Mouse (Mus musculus): ENCODE data around the gene Gm17018. TPM values are rescaled to one million over a fixed set of nuclear protein-coding genes. Genes with fewer than 3 reads are reported as not detected.
"Not testable (repeated sequence)": the region's sequence is repeated elsewhere in the genome, so short reads cannot be mapped to it uniquely, and the experiment has no call there.

Gene Gm17018
- total RNA-seq, 2 experiments from 2014 or later, result 42.4 to 50.2 TPM

DNA sequence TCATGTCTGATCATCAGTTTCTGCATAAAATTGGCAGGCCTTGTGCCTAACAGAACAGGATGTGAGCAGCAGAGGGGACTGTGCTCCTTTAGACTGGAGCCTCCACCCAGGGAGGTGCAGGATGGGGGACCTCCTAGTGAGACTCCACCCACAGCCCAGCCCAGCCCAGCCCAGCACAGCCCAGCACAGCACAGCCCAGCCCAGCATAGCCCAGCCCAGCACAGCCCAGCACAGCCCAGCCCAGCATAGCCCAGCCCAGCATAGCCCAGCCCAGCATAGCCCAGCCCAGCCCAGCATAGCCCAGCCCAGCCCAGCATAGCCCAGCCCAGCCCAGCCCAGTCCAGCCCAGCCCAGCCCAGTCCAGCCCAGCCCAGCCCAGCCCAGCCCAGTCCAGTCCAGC is 12.2 kb upstream of the Gm17018 start:
- ATAC-seq (replicated peaks; ENCODE audit: poor library complexity, severe bottlenecking), result not testable (repeated sequence)

DNA sequence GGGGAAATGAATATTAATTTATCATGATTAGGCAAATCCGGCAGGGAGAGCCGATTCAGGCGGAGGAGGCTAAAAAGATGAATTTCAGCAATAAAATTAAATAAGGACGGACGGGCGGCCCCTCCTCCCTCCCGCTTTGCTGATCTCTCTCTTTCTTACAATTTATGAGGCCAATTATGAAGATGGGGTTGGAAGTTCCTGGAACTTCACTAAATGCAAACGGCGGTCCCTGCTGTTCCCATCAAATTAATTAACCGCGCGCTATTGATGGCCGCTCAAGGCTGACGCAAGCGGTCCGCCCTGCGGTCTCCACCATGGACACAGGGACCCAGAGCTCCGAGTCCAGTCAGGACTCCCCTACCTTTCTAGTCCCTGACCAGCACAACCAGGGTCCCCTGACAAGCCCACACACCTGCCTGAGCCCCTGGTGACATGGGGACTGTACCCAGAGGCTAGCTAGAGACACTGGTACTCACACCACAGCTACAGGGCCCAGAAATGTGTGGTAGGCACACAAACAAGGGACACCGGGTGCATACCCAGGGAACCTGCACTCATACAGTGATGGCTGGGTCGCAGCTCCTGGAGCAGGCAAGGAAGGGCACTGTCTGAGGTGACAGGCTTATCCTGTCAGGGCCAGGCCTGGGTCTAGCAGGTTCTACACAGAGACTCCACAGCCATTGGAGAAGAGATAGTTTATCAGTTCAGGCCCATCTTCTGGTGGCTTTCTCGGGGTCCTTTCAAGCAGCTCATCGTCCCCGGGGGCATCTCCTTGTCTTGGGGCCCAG is 11.1 kb upstream of the Gm17018 start:
- ATAC-seq (replicated peaks; ENCODE audit: poor library complexity, severe bottlenecking), result no peak

DNA sequence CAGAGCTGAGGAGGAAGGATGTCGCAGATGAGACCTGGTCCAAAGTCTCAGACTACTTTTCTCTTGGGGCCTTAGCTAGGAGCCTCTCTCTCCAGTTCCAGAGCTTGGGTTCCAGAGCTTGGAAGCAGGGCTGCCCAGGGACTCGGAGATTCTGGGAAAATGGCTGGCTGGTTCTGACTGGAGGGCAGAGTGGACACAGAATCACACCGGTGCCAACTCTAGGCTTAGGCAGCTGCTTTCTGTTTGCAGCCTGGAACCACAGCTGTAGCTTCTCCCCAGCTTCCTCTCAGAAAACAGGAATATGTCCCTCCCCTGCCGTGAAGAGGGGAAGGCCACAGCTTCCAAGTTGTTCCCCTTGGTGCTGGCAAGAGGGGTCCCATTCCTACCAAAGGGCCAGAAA is 10.5 kb upstream of the Gm17018 start:
- ATAC-seq (replicated peaks; ENCODE audit: poor library complexity, severe bottlenecking), result no peak

DNA sequence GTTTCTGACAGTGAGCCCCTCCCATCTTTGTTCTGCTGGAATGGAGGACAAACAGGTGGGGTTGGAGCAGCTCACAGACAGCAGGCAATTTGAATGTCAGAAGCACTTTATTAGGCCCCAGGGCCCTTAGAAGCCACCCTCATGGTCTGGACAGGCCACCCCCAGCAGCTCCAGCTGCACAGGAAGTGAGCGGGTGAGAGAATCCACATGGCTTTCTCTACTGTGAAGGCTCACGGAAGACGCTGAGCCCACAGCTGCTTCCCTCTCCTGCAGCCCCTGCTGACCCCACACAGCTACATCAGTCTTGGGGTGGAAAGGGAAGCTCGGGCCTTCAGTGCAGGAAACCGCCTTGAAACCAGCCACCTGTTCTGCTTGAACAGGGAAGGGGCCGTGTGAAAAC is 8.2 kb upstream of the Gm17018 start:
- peak; percentile 84 for ATAC-seq (replicated peaks; ENCODE audit: poor library complexity, severe bottlenecking)

GRCm38 (mm10) chr19:45554136-45554535 is 6.3 kb upstream of the Gm17018 start:
- no peak for ATAC-seq (replicated peaks; ENCODE audit: poor library complexity, severe bottlenecking)

DNA sequence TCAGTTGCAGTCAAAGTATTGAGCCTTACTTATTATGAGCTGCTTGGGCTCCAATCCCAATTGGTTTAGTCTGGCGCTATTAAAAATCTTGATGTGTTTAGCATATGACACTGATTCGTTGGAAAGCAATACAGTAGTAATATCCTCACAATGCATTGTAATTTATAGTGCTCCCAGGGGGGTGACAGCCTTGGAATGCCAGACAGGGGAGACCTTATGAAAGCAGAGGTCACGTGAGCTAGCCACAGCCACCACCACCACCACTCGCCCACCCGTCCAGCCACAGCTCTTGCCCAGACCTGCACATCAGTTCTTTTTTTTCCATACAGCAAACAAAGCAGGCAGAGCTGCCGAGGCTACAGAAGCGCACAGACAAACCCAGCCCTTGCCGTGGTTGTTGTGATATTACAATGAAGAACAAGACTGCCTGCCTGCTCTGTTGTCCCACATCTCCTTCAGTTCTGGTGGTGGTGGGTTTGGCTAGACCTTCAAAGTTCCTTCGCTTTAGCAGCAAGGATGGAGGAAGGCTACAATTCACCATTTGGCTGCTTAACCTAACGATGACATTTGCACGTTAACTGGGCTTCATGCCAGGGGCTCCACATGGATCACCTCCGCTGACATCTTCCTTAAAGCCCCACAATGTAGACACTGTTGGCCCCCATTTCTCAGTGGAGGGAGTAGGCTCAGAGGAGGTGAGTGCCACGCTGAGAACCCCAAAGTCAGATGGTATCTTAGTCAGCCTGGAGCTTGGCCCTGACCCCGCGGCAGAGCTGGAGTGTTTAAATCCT is 5.7 kb downstream of the Gm17018 start:
- no peak for ATAC-seq (replicated peaks; ENCODE audit: poor library complexity, severe bottlenecking)

GRCm38 (mm10) chr19:45567367-45567766 is 7.0 kb downstream of the Gm17018 start:
- ATAC-seq (replicated peaks; ENCODE audit: poor library complexity, severe bottlenecking), result no peak

- ATAC-seq (replicated peaks; ENCODE audit: poor library complexity, severe bottlenecking), result no peak
These were observed 12.6 kb downstream of the Gm17018 start for GRCm38 (mm10) chr19:45573033-45573432.

DNA sequence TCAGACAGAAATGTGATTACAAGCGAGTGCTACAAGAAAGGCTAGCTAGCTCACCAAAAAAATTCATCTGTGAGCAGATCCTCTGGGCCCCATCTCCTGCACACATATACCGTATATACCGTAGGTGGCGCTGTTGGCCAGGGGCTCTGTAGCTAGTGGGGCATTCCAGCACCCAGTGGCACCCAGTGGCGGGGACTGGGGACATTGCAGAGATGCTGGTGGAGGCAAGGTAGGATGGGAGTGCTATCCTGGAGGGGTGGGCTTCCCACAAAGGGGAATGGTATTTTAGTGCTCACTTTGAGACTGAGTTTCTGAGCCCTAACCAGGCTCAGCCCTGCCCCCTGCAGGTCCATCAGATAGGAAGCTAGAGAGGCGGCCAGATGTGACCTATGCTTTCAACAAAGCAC is 13.4 kb downstream of the Gm17018 start:
- ATAC-seq (replicated peaks; ENCODE audit: poor library complexity, severe bottlenecking), result peak; percentile 73

DNA sequence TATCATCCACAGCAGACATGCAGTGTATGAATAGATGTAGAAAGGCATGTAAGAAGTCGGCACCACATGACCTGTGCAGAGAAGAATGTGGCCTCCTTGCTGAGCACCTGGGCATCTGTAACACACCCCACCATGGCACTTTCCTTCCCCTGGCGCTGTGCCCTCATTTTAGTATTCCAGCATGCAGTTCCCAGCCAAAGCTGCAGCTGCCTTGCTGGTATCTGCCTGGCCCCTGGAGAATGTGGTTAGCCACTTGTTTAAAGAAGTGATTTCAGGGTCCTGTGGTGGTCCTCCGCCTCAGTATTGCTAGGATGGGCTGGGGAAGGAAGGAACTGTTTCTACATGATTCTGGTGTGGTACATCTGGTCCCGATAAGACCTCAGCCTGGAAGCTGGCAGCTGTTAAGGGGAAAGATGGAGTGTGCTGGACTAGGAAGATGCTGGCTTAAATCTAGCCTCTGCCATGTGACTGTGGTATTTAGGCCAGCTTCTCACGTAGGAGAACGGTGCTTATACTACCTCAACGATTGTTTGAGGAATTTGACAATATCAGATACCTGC is 14.0 kb downstream of the Gm17018 start:
- ATAC-seq (replicated peaks; ENCODE audit: poor library complexity, severe bottlenecking), result 0 out of 2 replicates have a peak, but pooled peaks have one; percentile 16

DNA sequence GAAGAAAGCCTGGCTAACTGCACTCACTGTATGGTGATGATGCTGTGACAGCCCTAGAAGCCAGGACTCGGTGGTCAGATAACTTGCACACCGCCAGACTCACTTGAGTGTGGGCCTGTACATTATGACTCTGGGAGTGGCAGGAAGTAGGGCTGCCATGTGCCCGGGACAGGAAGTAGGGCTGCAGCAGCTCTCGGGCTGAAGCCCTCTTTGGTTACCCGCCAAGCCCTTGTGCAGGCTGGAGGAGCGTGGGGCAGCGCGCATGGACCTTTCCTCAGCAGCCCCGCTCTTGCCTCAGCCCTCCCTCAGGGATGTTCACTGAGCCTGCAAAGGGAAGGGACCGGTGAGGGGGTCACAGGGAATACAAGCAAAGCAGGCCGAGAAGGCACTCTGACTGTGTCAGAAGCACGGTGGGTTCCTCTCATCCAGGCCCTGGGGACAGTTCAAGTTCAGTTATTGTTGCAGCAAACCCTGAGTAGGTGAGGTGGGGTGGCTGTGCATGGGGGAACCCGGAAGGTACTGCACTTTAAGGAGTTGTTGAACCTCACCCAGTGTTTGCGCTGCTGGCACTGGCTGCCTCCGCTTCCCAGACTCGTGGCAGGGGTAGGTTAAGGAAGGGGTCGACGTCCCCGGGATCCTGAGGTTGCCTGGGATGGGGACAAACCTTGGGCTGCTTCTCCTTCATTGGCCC is 14.7 kb downstream of the Gm17018 start:
- ATAC-seq (replicated peaks; ENCODE audit: poor library complexity, severe bottlenecking), result peak; percentile 50

DNA sequence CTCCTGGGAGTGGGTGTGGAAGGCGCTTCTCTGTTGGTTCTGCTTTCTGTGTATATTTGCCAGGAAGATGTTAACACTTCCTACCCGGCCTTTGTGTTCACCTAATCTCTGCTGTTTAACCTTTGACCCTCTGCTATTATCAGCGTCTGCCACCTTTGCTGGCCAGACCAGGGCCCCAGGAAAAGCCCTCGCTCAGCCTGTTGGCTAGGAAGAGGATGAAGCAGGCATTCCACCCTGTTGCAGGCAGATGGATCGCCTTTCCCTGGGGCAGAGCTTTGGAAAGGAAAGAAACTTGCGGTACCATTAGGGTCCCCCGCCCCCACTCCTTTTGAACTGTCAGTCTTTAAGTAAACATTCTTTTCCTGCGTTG is 15.2 kb downstream of the Gm17018 start:
- peak; percentile 35 for ATAC-seq (replicated peaks; ENCODE audit: poor library complexity, severe bottlenecking)

DNA sequence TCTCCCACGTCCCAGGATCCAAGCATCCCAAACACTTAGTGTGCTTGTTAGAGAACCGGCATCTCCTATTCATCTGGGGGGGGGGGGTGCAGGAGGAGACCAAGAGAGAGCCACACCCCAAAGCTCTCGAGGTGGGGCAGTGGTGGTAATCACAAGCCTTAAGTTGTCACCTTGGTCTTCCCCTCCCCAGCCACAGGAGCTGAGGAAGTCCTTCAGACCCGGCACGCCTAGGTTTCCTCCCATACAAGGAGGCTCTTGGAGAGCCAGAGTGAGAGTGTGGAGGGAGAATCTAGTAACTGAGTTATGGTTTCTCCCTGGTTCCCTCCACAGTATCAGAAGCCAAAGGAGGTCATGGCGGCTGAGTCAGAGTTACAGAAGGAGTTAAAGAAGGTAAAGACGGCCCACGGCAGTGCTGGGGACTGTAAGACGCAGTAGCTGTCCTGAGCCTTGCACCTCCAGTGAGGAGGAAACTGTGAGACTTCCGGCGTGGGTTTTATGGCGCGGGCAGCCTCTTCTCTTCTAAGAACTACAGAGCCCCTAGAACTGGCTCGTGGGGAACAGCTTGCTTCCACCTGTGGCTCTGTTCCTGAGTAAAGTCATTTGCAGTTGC is 16.8 kb downstream of the Gm17018 start:
- no peak for ATAC-seq (replicated peaks; ENCODE audit: poor library complexity, severe bottlenecking)

DNA sequence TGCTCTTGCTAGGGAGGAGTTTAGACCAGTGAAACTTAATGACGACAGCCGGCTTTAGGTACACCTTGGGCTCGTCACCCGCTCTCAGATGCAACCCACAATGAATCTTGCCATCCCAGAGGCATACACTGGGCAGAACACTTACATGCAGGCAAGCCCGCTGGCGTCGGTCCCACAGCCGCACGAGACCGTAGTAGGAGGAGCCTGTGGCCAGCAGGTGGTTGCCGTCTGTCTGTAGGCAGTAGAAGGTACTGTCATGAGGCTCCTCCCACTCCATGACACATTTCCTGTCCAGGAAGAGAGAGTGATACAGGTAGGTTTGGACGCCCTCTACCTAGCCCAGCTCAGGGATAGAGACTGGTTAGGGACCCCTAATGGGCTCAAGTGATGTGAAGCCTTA is 18.6 kb downstream of the Gm17018 start:
- no peak for ATAC-seq (replicated peaks; ENCODE audit: poor library complexity, severe bottlenecking)

- ATAC-seq (replicated peaks; ENCODE audit: poor library complexity, severe bottlenecking), result no peak
These were observed 19.0 kb downstream of the Gm17018 start for GRCm38 (mm10) chr19:45579416-45579815.

DNA sequence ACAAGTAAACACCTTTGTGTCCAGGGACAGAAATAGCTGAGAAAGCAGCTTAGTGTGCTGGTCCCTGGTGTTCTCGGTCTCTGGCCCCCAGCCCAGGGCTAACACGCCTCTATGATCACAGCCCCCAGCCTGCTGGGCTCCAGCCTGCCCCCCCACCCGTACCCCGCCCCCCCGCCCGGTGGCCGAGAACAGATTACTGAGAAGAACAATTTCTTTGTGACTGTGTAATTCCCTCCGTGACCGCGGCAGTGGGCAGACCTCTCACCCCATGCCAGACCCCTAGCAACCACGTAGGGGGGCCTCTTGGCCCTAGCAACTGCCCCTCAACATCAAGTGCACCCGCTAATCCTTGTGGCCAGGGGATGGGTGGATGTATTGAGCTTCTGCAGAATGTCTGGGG is 19.8 kb downstream of the Gm17018 start:
- no peak for ATAC-seq (replicated peaks; ENCODE audit: poor library complexity, severe bottlenecking)

- peak; percentile 82 for ATAC-seq (replicated peaks; ENCODE audit: poor library complexity, severe bottlenecking)
These were observed 20.8 kb downstream of the Gm17018 start for GRCm38 (mm10) chr19:45581257-45581656.

DNA sequence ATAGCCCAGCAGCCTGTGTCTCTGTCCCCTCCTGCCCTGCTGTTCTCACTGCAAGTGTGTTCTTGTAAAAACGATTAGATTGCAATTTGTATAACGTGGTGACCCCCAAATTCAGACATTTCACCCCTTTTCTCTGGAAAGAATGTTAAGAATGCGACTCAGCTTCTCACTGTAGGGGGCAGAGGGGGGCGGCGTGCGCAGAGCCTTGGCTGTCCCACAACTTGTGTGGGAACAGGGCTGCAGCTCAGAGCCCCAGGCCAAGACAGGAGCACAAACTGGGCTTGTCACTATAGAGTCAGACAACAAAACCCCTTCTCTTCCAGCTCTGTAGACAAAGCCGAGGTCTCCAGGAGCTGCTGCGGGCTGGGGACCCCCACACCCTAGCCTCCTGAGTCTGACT is 21.7 kb downstream of the Gm17018 start:
- no peak for ATAC-seq (replicated peaks; ENCODE audit: poor library complexity, severe bottlenecking)

GRCm38 (mm10) chr19:45583136-45583535 is 22.7 kb downstream of the Gm17018 start:
- ATAC-seq (replicated peaks; ENCODE audit: poor library complexity, severe bottlenecking), result no peak

- peak; percentile 68 for ATAC-seq (replicated peaks; ENCODE audit: poor library complexity, severe bottlenecking)
These were observed 24.6 kb downstream of the Gm17018 start for GRCm38 (mm10) chr19:45584856-45585620.
